Mouse (Mus musculus): ENCODE data around the gene Prpf31.
"Not testable (repeated sequence)": the region's sequence is repeated elsewhere in the genome, so short reads cannot be mapped to it uniquely, and the experiment has no call there.

Prpf31 gene

GRCm38 (mm10) chr7:3629543-3630477, at the start of gene Prpf31, which contains the start of gene Tfpt:
Gene Prpf31, plus strand, starts transcription at chr7:3629985.
Gene Tfpt, minus strand, starts transcription at chr7:3629929.
- DNase-seq = peak; percentile 91 to 95

- DNase-seq = no peak
Measured at GRCm38 (mm10) chr7:3580029-3580428, 49.8 kb upstream of the Prpf31 start.

DNA sequence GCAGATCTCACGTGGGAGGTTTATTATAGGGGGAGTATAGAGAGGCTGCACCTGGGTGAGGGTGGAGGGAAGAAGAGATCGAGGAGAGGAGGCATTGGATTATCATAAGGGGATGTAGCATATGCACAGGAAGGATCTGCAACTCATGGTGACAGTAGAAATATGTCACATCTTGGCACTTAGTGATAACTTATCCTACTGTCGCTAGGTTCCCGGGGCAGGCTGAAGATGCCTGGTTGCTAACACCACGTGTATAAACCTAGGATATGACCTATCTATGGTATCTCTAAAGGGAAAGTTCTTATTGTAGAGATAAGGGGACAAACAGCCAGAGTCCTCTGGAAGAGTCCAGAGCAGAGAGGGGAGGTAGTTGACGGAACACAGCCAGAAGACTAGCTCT, 44.0 kb upstream of the Prpf31 start:
- no peak for DNase-seq

GRCm38 (mm10) chr7:3586255-3586654, 43.5 kb upstream of the Prpf31 start:
- DNase-seq = no peak

- DNase-seq = no peak
Measured at GRCm38 (mm10) chr7:3587292-3587691, 42.5 kb upstream of the Prpf31 start.

DNA sequence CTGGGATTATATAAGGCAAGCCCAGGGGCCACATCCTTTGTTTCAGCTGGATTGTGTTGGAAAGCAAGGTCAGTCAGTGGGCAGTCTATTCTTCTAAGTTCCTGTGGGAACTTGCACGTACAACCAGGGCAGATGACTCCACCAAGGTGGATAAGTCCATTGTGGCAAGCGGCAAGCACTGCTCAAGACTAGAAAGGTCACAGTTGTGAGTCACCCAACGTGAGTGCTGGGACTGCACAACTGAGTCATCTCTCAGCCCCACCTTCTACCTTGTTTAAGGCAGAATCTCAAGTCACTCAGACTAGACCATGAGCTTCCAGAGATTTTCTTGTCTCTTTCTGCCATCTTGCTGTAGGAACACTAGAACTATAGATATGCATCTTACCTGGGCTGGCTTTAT, 39.2 kb upstream of the Prpf31 start:
- no peak for DNase-seq

DNA sequence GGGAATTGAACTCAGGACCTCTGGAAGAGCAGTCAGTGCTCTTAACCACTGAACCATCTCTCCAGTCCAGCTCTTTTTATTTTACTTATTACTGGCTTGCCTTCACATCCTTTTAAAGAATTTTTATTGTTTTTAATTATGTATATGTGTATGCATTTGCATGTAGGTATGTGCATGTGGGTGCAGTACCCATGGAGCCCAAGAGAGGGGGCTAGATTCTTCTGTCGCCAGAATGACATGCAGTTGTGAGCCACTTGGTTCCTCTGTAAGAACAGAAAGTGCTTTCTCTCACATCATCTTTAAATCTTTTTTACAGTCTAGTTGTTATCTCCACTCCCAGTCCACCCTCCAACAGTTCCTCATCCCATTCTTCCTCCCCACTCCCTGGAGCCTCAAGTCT, 38.3 kb upstream of the Prpf31 start:
- DNase-seq = no peak

DNA sequence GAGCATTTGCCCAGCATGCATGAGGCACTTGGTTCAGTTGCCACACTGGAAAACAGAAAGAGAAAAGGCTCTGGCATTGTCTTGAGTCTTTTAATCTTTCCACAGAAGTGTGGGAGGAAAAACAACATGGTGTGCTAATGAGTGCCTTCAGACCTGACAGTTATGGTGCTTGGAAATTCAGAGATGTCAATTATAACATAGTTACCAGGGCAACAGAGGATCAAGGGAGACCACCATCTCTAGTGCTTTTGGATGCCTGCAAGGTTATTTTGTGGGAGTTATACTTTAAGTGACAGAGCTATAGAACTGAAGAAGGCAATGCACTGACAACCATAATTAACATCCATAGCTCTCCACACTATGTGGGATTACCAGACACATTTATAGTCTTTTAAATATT, 35.9 kb upstream of the Prpf31 start:
- DNase-seq = no peak

DNA sequence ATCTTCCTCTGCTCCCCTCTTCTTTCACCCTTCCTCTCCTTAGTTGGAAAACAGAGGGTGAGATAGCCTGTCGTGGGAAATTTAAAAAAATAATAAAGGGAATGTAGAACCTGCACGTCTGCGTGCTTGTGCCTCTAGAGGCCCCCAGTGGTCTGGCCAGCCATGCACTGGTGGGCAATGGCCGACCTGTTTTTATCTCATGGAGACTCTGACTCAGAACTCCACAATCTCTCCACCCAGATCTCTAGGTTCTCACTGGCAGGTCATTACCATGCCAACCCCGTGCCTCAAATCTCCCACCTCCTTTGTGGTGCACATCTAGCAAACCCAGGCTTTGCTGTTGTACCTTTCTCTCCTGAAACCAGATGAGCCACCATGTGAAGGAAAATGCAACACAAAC, 35.1 kb upstream of the Prpf31 start:
- no peak for DNase-seq

- DNase-seq = no peak
Measured at GRCm38 (mm10) chr7:3595146-3595545, 34.6 kb upstream of the Prpf31 start.

DNA sequence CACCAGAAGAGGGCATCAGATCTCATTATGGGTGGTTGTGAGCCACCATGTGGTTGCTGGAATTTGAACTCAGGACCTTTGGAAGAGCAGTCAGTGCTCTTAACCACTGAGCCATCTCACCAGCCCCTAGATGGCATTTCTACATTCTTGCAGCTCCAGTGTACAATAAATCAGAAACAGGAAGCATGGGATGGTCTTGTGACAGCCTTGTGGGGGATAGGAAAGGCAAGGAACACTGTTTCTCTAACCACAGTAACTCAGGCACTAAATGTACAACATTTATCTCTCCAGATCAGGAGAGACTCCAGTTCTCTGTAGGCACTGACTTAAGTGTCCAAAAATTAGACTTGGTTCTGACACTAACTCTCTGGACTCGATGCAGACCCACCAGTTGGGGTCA, 32.0 kb upstream of the Prpf31 start:
- not testable (repeated sequence) for DNase-seq

- DNase-seq = peak; percentile 73 to 80
Measured at GRCm38 (mm10) chr7:3601119-3601518, 28.7 kb upstream of the Prpf31 start.

GRCm38 (mm10) chr7:3606798-3607197, 23.0 kb upstream of the Prpf31 start:
- DNase-seq = peak in 1 of 2 experiments; percentile 43

DNA sequence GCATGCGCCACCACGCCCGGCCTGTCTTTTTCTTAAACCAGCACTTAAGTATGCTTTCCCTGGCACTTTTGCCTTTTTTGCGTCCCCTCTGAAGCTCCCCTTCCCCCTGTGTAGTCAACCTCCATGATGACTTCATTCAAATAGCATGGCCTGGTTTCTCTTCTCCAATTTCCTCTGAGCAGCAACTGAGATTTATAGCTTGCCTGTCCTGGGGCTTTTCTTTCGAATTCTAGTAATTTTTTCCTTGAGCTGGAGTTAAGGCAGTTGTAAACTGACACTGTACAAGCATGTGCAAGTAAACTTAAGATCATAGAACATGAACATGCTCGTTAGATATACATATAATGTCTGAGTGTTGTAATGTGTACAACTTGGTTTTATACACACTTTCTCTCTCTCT, 22.4 kb upstream of the Prpf31 start:
- DNase-seq = no peak

- DNase-seq = no peak
Measured at GRCm38 (mm10) chr7:3608668-3609067, 21.1 kb upstream of the Prpf31 start.

DNA sequence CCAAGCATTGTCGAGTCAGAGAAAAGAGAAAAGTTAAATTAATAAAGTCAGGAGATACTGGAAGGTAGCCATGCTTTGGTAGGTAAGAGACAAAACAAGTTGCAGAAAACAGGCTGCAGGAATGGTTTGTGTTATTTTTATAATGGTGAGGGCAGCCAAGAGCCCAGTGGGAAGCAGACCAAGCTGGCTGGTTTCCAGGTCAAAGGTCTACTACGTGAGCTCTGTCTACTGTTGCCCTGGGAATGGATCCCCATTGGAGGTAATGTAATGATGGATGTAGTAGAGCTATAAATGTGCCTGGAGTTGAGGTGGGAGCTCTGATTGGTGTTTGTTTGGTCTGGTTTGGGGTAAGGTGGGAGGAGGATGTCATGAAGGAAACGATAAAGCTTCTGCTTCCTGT, 20.7 kb upstream of the Prpf31 start:
- DNase-seq = peak in 1 of 2 experiments; percentile 25

DNA sequence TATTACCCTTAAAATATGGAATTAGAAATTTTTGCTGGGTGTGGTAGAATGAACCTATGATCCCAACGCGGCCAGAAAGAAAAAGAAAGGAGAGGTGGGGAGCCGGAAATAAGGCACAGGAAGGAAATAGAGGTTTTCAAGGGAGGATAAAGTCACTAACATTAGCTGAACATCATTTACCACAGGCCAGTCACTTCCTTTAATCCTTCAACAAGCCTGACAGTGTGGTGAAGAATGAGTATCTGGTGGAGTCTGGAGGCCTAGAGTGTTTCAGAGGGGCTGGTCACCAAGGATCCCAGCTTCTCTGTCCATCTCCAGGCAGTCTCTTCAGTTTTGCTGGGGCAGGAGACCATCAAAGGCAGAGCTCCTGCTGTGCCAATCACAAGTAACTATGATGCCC, 19.3 kb upstream of the Prpf31 start:
- DNase-seq = no peak

- no peak for DNase-seq
Measured at GRCm38 (mm10) chr7:3611006-3611405, 18.8 kb upstream of the Prpf31 start.

- no peak for DNase-seq
Measured at GRCm38 (mm10) chr7:3614021-3614420, 15.8 kb upstream of the Prpf31 start.

DNA sequence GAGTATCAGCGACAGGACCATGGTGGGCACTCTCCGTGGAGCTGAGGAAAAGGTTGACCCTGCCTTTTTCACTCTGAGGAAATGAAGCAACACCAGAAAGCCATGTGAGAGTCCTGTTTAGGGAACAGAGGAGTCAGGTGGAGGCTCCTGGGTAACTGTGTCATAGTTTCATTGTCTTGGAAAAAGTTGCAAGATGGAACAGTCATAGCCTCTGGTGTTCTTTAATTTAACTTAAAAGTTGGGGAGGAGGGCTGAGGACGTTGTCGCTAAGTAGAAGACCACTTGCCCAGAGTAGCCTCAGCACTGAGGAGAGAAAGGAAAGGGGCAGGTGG, 13.8 kb upstream of the Prpf31 start, which contains the start of gene Oscar:
Gene Oscar, minus strand, starts transcription at position 101 of the 332 bp plus-strand sequence.
- DNase-seq = no peak

- peak; percentile 27 to 77 for DNase-seq
Measured at GRCm38 (mm10) chr7:3616389-3617241, 13.2 kb upstream of the Prpf31 start.

GRCm38 (mm10) chr7:3617242-3617995, 12.4 kb upstream of the Prpf31 start, which contains the start of gene Ndufa3:
Gene Ndufa3, plus strand, starts transcription at chr7:3617373.
- DNase-seq = peak; percentile 91 to 92

GRCm38 (mm10) chr7:3629030-3629429, 755 bp upstream of the Prpf31 start:
- DNase-seq = no peak

Measured in cerebellum, postnatal 14 days (tissue).